Mouse (Mus musculus) embryonic facial prominence, embryonic 11.5 days (tissue): ENCODE data around the gene Gtdc1. TPM values are rescaled to one million over a fixed set of nuclear protein-coding genes. Genes with fewer than 3 reads are reported as not detected.
A peak's percentile ranks its signal among the peaks of the same experiment; 100 is the strongest.

Experiments used
- ATAC-seq: fragments of 200-750 bp; cut with Nextera tagmentation; replicated peaks from 2 replicates; pipeline ENCODE4 v1.8.0; 2017; ENCODE audit warnings: low read depth; ENCODE audit not compliant: insufficient number of reproducible peaks, low FRiP score, low TSS enrichment
- DNase-seq: peaks from one replicate; pipeline ENCODE4 v3.0.0-alpha.2; 2015; ENCODE audit warnings: low spot score
- H3K27ac ChIP-seq: fragments of 300-500 bp; sonication (generic); replicated peaks from 2 replicates; pipeline ENCODE4 v1.5.1; 2014; ENCODE audit warnings: mild to moderate bottlenecking, low read depth, low read length, control low read depth
- H3K27me3 ChIP-seq: fragments of 300-500 bp; sonication (generic); 2 replicates; pipeline ENCODE4 v1.6.1; 2014; ENCODE audit warnings: mild to moderate bottlenecking, low read length, moderate library complexity, mixed read lengths; ENCODE audit not compliant: control insufficient read depth, insufficient read depth
- H3K36me3 ChIP-seq: fragments of 300-500 bp; sonication (generic); replicated peaks from 2 replicates; pipeline ENCODE4 v1.6.1; 2014; ENCODE audit warnings: low read depth, mild to moderate bottlenecking, low read length, moderate library complexity, mixed read lengths; ENCODE audit not compliant: control insufficient read depth, insufficient read depth
- H3K4me1 ChIP-seq: fragments of 300-500 bp; sonication (generic); 2 replicates; pipeline ENCODE4 v1.6.1; 2014; ENCODE audit warnings: low read length, mixed read lengths; ENCODE audit not compliant: control insufficient read depth, insufficient read depth
- H3K4me2 ChIP-seq: fragments of 300-500 bp; sonication (generic); 2 replicates; pipeline ENCODE4 v1.6.1; 2014; ENCODE audit warnings: low read depth, mild to moderate bottlenecking, control low read depth, low read length, moderate library complexity
- H3K4me3 ChIP-seq: fragments of 300-500 bp; sonication (generic); 2 replicates; pipeline ENCODE4 v1.5.1; 2014; ENCODE audit warnings: low read depth, low read length, control low read depth
- H3K9ac ChIP-seq: fragments of 300-500 bp; sonication (generic); replicated peaks from 2 replicates; pipeline ENCODE4 v1.6.1; 2014; ENCODE audit warnings: mild to moderate bottlenecking, control low read depth, low read length
- H3K9me3 ChIP-seq: fragments of 300-500 bp; sonication (generic); replicated peaks from 2 replicates; pipeline ENCODE4 v1.6.1; 2016; ENCODE audit warnings: mild to moderate bottlenecking, low read length, inconsistent platforms, mixed read lengths; ENCODE audit not compliant: control insufficient read depth
- WGBS: fragments of 180-500 bp; shearing (Covaris S2); extraction: QIAGEN DNeasy Blood & Tissue Kit; methylation state at CpG from one replicate; pipeline ENCODE4 v1.1.7; 2014; 5-methylcytosine and 5-hydroxymethylcytosine counted together
- polyA plus RNA-seq: library from polyadenylated mRNA; unstranded; fragments of >200 nt; fragmentation: Nextera tagmentation; extraction: Ambion mirVana; gene quantifications from 2 replicates; pipeline ENCODE4 v1.2.1, GENCODE M21; 2014

Gtdc1 gene
- polyA plus RNA-seq, 1 experiment from 2014 or later: 17.0 TPM

GRCm38 (mm10) chr2:44962620-44963019, 35.2 kb upstream of the Gtdc1 start:
- no peak for ATAC-seq
- whole genome bisulfite sequencing: 90% methylated on average over 5 of the region's 5 CpGs
- H3K9me3 ChIP-seq: no peaks in the 10 kb centered on the region

GRCm38 (mm10) chr2:44961192-44961591, 33.7 kb upstream of the Gtdc1 start:
- 85% methylated on average over 4 of the region's 4 CpGs for WGBS
- no peak for ATAC-seq
- Histone ChIP-seq H3K27ac (no peak overlapping the region), H3K36me3 (no peaks in the 10 kb centered on the region), H3K27me3 (no peaks in the 10 kb centered on the region), H3K9me3 (no peaks in the 10 kb centered on the region), H3K4me1 (no peaks in the 10 kb centered on the region), H3K9ac (no peak overlapping the region), H3K4me2 (no peak overlapping the region), H3K4me3 (no peak overlapping the region)
- DNase-seq: no peak

More at GRCm38 (mm10) chr2:44962620-44963019, 35.2 kb upstream of the Gtdc1 start:
- no peak overlapping the region for H3K4me3 ChIP-seq
- H3K9ac ChIP-seq: no peak overlapping the region
- no peak overlapping the region for H3K4me2 ChIP-seq
- no peak for DNase-seq
- H3K4me1 ChIP-seq: no peaks in the 10 kb centered on the region
- H3K27me3 ChIP-seq: no peaks in the 10 kb centered on the region
- H3K36me3 ChIP-seq: no peaks in the 10 kb centered on the region
- no peak overlapping the region for H3K27ac ChIP-seq

- DNase-seq: no peak
- 74% methylated on average over 3 of the region's 3 CpGs for WGBS
Measured at GRCm38 (mm10) chr2:44960561-44960960, 33.1 kb upstream of the Gtdc1 start.

GRCm38 (mm10) chr2:44957329-44957797, 29.9 kb upstream of the Gtdc1 start:
- Histone ChIP-seq H3K4me1 (no peaks in the 10 kb centered on the region), H3K27ac (no peak overlapping the region), H3K9me3 (no peaks in the 10 kb centered on the region), H3K9ac (no peak overlapping the region), H3K4me3 (no peak overlapping the region), H3K27me3 (no peaks in the 10 kb centered on the region), H3K36me3 (no peaks in the 10 kb centered on the region), H3K4me2 (no peak overlapping the region)
- ATAC-seq: no peak
- no peak for DNase-seq
- 88% methylated on average over 1 of the region's 1 CpGs for WGBS

More at GRCm38 (mm10) chr2:44960561-44960960, 33.1 kb upstream of the Gtdc1 start:
- no peak for ATAC-seq
- no peak overlapping the region for H3K9ac ChIP-seq
- no peaks in the 10 kb centered on the region for H3K9me3 ChIP-seq
- no peaks in the 10 kb centered on the region for H3K36me3 ChIP-seq
- H3K4me1 ChIP-seq: no peaks in the 10 kb centered on the region
- H3K4me2 ChIP-seq: no peak overlapping the region
- H3K4me3 ChIP-seq: no peak overlapping the region
- H3K27me3 ChIP-seq: no peaks in the 10 kb centered on the region
- no peak overlapping the region for H3K27ac ChIP-seq

- DNase-seq (no peak), ATAC-seq (no peak)
- Histone ChIP-seq H3K9me3 (no peaks in the 10 kb centered on the region), H3K36me3 (no peaks in the 10 kb centered on the region), H3K4me1 (no peaks in the 10 kb centered on the region), H3K4me2 (no peak overlapping the region), H3K27ac (no peak overlapping the region), H3K27me3 (no peaks in the 10 kb centered on the region), H3K9ac (no peak overlapping the region), H3K4me3 (no peak overlapping the region)
- WGBS: 55% methylated on average over 3 of the region's 3 CpGs
Measured at GRCm38 (mm10) chr2:44956232-44956631, 28.8 kb upstream of the Gtdc1 start.

- H3K27ac ChIP-seq: no peak overlapping the region
- DNase-seq (no peak), ATAC-seq (no peak)
- no peaks in the 10 kb centered on the region for H3K9me3 ChIP-seq
- H3K9ac ChIP-seq: no peak overlapping the region
- H3K4me2 ChIP-seq: no peak overlapping the region
- no peak overlapping the region for H3K4me3 ChIP-seq
- H3K27me3 ChIP-seq: no peaks in the 10 kb centered on the region
- 85% methylated on average over 6 of the region's 6 CpGs for WGBS
- no peaks in the 10 kb centered on the region for H3K4me1 ChIP-seq
- no peaks in the 10 kb centered on the region for H3K36me3 ChIP-seq
Measured at GRCm38 (mm10) chr2:44955506-44955905, 28.0 kb upstream of the Gtdc1 start.

- no peak overlapping the region for H3K9ac ChIP-seq
- no peak overlapping the region for H3K4me3 ChIP-seq
- no peak overlapping the region for H3K4me2 ChIP-seq
- WGBS: 67% methylated on average over 1 of the region's 1 CpGs
- no peak for ATAC-seq
- no peak overlapping the region for H3K27ac ChIP-seq
- H3K36me3 ChIP-seq: no peaks in the 10 kb centered on the region
- no peaks in the 10 kb centered on the region for H3K9me3 ChIP-seq
- H3K27me3 ChIP-seq: no peaks in the 10 kb centered on the region
- DNase-seq: no peak
- no peaks in the 10 kb centered on the region for H3K4me1 ChIP-seq
Measured at GRCm38 (mm10) chr2:44954180-44954579, 26.7 kb upstream of the Gtdc1 start.

- 27% methylated on average over 6 of the region's 6 CpGs for WGBS
- no peaks in the 10 kb centered on the region for H3K36me3 ChIP-seq
- H3K4me1 ChIP-seq: no peaks in the 10 kb centered on the region
- no peak overlapping the region for H3K4me3 ChIP-seq
- H3K9me3 ChIP-seq: no peaks in the 10 kb centered on the region
- H3K4me2 ChIP-seq: no peak overlapping the region
- H3K27me3 ChIP-seq: no peaks in the 10 kb centered on the region
- H3K9ac ChIP-seq: no peak overlapping the region
- DNase-seq (peak; percentile 23), ATAC-seq (no peak)
- no peak overlapping the region for H3K27ac ChIP-seq
Measured at GRCm38 (mm10) chr2:44952830-44953422, 25.5 kb upstream of the Gtdc1 start.
